Mouse (Mus musculus) stomach, postnatal 0 days (tissue): ENCODE measurements around the gene Rprd1b.

Experiments used
- CTCF ChIP-seq: IDR thresholded peaks from 2 replicates; pipeline ENCODE4 v1.5.1; 2016; ENCODE audit warnings: antibody characterized with exemption, low read depth, mild to moderate bottlenecking, moderate library complexity
- EP300 ChIP-seq: optimal IDR thresholded peaks from 2 replicates; pipeline ENCODE3; 2016; ENCODE audit warnings: antibody characterized with exemption

DNA sequence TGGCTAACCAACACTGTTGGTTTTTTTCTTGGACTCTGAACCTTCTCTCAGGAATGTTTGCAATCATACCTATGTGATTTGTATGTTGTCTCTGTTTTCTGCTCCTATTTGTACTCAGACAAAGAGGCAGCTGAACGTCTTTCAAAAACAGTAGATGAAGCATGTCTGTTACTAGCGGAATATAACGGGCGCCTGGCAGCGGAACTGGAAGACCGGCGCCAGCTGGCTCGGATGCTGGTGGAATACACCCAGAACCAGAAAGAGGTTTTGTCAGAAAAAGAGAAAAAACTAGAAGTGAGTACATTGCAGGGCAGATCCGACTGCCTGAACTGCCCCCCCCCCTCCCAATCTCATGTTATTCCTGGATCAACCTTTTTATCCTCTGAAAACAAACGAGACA, 30.2 kb downstream of the Rprd1b start:
- TF ChIP-seq CTCF (no peak), EP300 (no peak)
